Mouse (Mus musculus) frontal cortex, adult (tissue): Measurements from ENCODE around the gene Macrod2.
A peak's percentile ranks its signal among the peaks of the same experiment; 100 is the strongest.

Experiments used
- ATAC-seq: cut with Nextera tagmentation; 2 replicates; pipeline ENCODE4 v1.9.2; 2017; ENCODE audit warnings: mild to moderate bottlenecking, moderate library complexity, mixed read lengths; ENCODE audit not compliant: low TSS enrichment

Macrod2 gene

GRCm38 (mm10) chr2:142186922-142187321 is 1791.8 kb downstream of the Macrod2 start:
- ATAC-seq: no peak

GRCm38 (mm10) chr2:142187428-142187827 is 1792.3 kb downstream of the Macrod2 start:
- ATAC-seq: no peak; the same call in 1 of the 2 replicates

GRCm38 (mm10) chr2:142217371-142217770 is 1822.3 kb downstream of the Macrod2 start:
- ATAC-seq: no peak

GRCm38 (mm10) chr2:142222137-142222921 is 1827.2 kb downstream of the Macrod2 start:
- ATAC-seq: no peak

- ATAC-seq: no peak
Observed at GRCm38 (mm10) chr2:142222926-142223325, 1827.8 kb downstream of the Macrod2 start.

GRCm38 (mm10) chr2:142230985-142231549 is 1836.0 kb downstream of the Macrod2 start:
- ATAC-seq: peak; percentile 81

GRCm38 (mm10) chr2:142232828-142233227 is 1837.7 kb downstream of the Macrod2 start:
- ATAC-seq: no peak

- ATAC-seq: peak; percentile 80
Observed at GRCm38 (mm10) chr2:142243483-142243882, 1848.4 kb downstream of the Macrod2 start.

GRCm38 (mm10) chr2:142250383-142250782 is 1855.3 kb downstream of the Macrod2 start:
- ATAC-seq: no peak

GRCm38 (mm10) chr2:142251518-142251917 is 1856.4 kb downstream of the Macrod2 start:
- ATAC-seq: no peak

- ATAC-seq: peak; percentile 75
Observed at GRCm38 (mm10) chr2:142253913-142254312, 1858.8 kb downstream of the Macrod2 start.

GRCm38 (mm10) chr2:142254566-142254965 is 1859.5 kb downstream of the Macrod2 start:
- peak; percentile 28; the same call in 1 of the 2 replicates for ATAC-seq

- ATAC-seq: peak; percentile 51
Observed at GRCm38 (mm10) chr2:142257501-142257900, 1862.4 kb downstream of the Macrod2 start.

- peak; percentile 68 for ATAC-seq
Observed at GRCm38 (mm10) chr2:142261046-142261445, 1865.9 kb downstream of the Macrod2 start.

- peak; percentile 60 for ATAC-seq
Observed at GRCm38 (mm10) chr2:142264697-142265096, 1869.6 kb downstream of the Macrod2 start.

- ATAC-seq: no peak
Observed at GRCm38 (mm10) chr2:142267836-142268235, 1872.7 kb downstream of the Macrod2 start.

GRCm38 (mm10) chr2:142286761-142287160 is 1891.7 kb downstream of the Macrod2 start:
- ATAC-seq: no peak

GRCm38 (mm10) chr2:142294831-142295230 is 1899.7 kb downstream of the Macrod2 start:
- ATAC-seq: no peak

- ATAC-seq: no peak
Observed at GRCm38 (mm10) chr2:142303098-142303911, 1908.2 kb downstream of the Macrod2 start.

GRCm38 (mm10) chr2:142303912-142304182 is 1908.7 kb downstream of the Macrod2 start:
- ATAC-seq: no peak

GRCm38 (mm10) chr2:142323158-142323557 is 1928.0 kb downstream of the Macrod2 start:
- ATAC-seq: peak; percentile 47; the same call in 1 of the 2 replicates

GRCm38 (mm10) chr2:142326737-142327136 is 1931.6 kb downstream of the Macrod2 start:
- no peak for ATAC-seq

- no peak for ATAC-seq
Observed at GRCm38 (mm10) chr2:142329761-142330160, 1934.7 kb downstream of the Macrod2 start.
